Mouse (Mus musculus): ENCODE measurements at regions not wholly inside any gene's neighbourhood (a gene's known extent, or its start where the extent isn't known, plus 50 kb on each side); places are given as distances from the start of the nearest gene placed in this dataset.

GRCm38 (mm10) chr12:9199321-9199720, 169.5 kb downstream of the Ttc32 start:
- Histone ChIP-seq H3K9ac (ENCODE audit: insufficient read depth, low read depth) (no peak overlapping the region), H3K4me3 (replicated peaks in 1 of 3; ENCODE audit: low read depth in 2 of 3, low read length in 2 of 3, poor library complexity in 1 of 3) (no peak overlapping the region), H3K36me3 (replicated peaks in 1 of 2; ENCODE audit: control insufficient read depth in 1 of 2, insufficient read depth in 1 of 2, low read length in 1 of 2) (no peaks in the 10 kb centered on the region), H3K27me3 (replicated peaks) (no peaks in the 10 kb centered on the region), H3K79me2 (replicated peaks; ENCODE audit: control insufficient read depth, extremely low read depth, insufficient read depth, poor library complexity, severe bottlenecking) (no peaks in the 10 kb centered on the region), H3K4me1 (ENCODE audit: control insufficient read depth in 1 of 2, insufficient read depth in 2 of 2) (no peaks in the 10 kb centered on the region), H3K4me2 (ENCODE audit: insufficient read depth, low read depth, poor library complexity, severe bottlenecking) (no peak overlapping the region), H3K9me3 (replicated peaks; ENCODE audit: low read length) (no peaks in the 10 kb centered on the region), H3K27ac (ENCODE audit: insufficient read depth, low read depth) (no peak overlapping the region)
- in situ Hi-C loops (cut with MboI; ENCODE audit: low pct_ligation_motif_present, low pct_unique_long_range_greater_than_20kb, low sequenced_read_pairs) (no loop called here), dilution Hi-C loops (cut with MboI; ENCODE audit: extremely low pct_ligation_motif_present, extremely low pct_unique_long_range_greater_than_20kb, low sequenced_read_pairs) (no loop called here)
- TF ChIP-seq ELF1 (IDR thresholded peaks at IDR 0.05; ENCODE audit: low read depth, low read length) (no peak), KAT2A (IDR thresholded peaks at IDR 0.05; ENCODE audit: insufficient replicate concordance, low read length) (no peak), SIN3A (IDR thresholded peaks at IDR 0.05; ENCODE audit: low read length) (no peak), SMC3 (IDR thresholded peaks at IDR 0.05; ENCODE audit: low read depth, low read length) (no peak)
- DNase-seq (ENCODE audit: extremely low read depth) = no peak

- Histone ChIP-seq H3K79me2 (replicated peaks; ENCODE audit: control insufficient read depth, extremely low read depth, insufficient read depth, poor library complexity, severe bottlenecking) (no peaks in the 10 kb centered on the region), H3K36me3 (replicated peaks in 1 of 2; ENCODE audit: control insufficient read depth in 1 of 2, insufficient read depth in 1 of 2, low read length in 1 of 2) (no peaks in the 10 kb centered on the region), H3K4me2 (ENCODE audit: insufficient read depth, low read depth, poor library complexity, severe bottlenecking) (no peak overlapping the region), H3K4me1 (ENCODE audit: control insufficient read depth in 1 of 2, insufficient read depth in 2 of 2) (no peaks in the 10 kb centered on the region), H3K27me3 (replicated peaks) (no peaks in the 10 kb centered on the region), H3K9ac (ENCODE audit: insufficient read depth, low read depth) (no peak overlapping the region), H3K27ac (ENCODE audit: insufficient read depth, low read depth) (no peak overlapping the region), H3K4me3 (replicated peaks in 1 of 3; ENCODE audit: low read depth in 2 of 3, low read length in 2 of 3, poor library complexity in 1 of 3) (no peak overlapping the region), H3K9me3 (replicated peaks; ENCODE audit: low read length) (no peaks in the 10 kb centered on the region)
- dilution Hi-C loops (cut with MboI; ENCODE audit: extremely low pct_ligation_motif_present, extremely low pct_unique_long_range_greater_than_20kb, low sequenced_read_pairs) (no loop called here), in situ Hi-C loops (cut with MboI; ENCODE audit: low pct_ligation_motif_present, low pct_unique_long_range_greater_than_20kb, low sequenced_read_pairs) (no loop called here)
- DNase-seq (ENCODE audit: extremely low read depth) = no peak
- no peak for TF ChIP-seq HCFC1 (IDR thresholded peaks at IDR 0.05; ENCODE audit: low read depth, low read length)
- TF ChIP-seq TCF12 (IDR thresholded peaks at IDR 0.05; ENCODE audit: low read depth, low read length) = no peak
- no peak for TF ChIP-seq BHLHE40 (IDR thresholded peaks at IDR 0.05; ENCODE audit: low read depth, low read length)
- no peak for TF ChIP-seq MEF2A (IDR thresholded peaks at IDR 0.05; ENCODE audit: borderline replicate concordance, low read depth, low read length)
- no peak for TF ChIP-seq KAT2A (IDR thresholded peaks at IDR 0.05; ENCODE audit: insufficient replicate concordance, low read length)
These were observed 182.4 kb downstream of the Ttc32 start for GRCm38 (mm10) chr12:9212211-9212610.

GRCm38 (mm10) chr12:9224971-9225370, 195.2 kb downstream of the Ttc32 start:
- no peak overlapping the region for H3K4me2 ChIP-seq (ENCODE audit: insufficient read depth, low read depth, poor library complexity, severe bottlenecking)
- DNase-seq (ENCODE audit: extremely low read depth) = no peak
- H3K27me3 ChIP-seq (replicated peaks) = no peaks in the 10 kb centered on the region
- no peak overlapping the region for H3K4me3 ChIP-seq (replicated peaks in 1 of 3; ENCODE audit: low read depth in 2 of 3, low read length in 2 of 3, poor library complexity in 1 of 3)
- no peaks in the 10 kb centered on the region for H3K9me3 ChIP-seq (replicated peaks; ENCODE audit: low read length)
- TF ChIP-seq ZC3H11A (IDR thresholded peaks at IDR 0.05; ENCODE audit: low read depth, low read length) (no peak), ETS1 (conservative IDR thresholded peaks at IDR 0.05; ENCODE audit: low read depth, low read length) (no peak), UBTF (IDR thresholded peaks at IDR 0.05; ENCODE audit: low read depth, low read length) (no peak), NRF1 (IDR thresholded peaks at IDR 0.05; ENCODE audit: low read depth, low read length) (no peak), E2F4 (IDR thresholded peaks at IDR 0.05; ENCODE audit: insufficient replicate concordance, low read depth, low read length) (no peak), ZNF384 (IDR thresholded peaks at IDR 0.05; ENCODE audit: low read depth, low read length) (no peak), ELF1 (IDR thresholded peaks at IDR 0.05; ENCODE audit: low read depth, low read length) (no peak), USF1 (IDR thresholded peaks at IDR 0.05; ENCODE audit: low read depth, low read length) (no peak), RCOR1 (conservative IDR thresholded peaks at IDR 0.05; ENCODE audit: low read depth, low read length) (no peak), SIN3A (IDR thresholded peaks at IDR 0.05; ENCODE audit: low read length) (no peak), BHLHE40 (IDR thresholded peaks at IDR 0.05; ENCODE audit: low read depth, low read length) (no peak), POLR2A (IDR thresholded peaks at IDR 0.05; ENCODE audit: low read depth, low read length) (no peak), CHD2 (IDR thresholded peaks at IDR 0.05; ENCODE audit: low read length) (no peak), MEF2A (IDR thresholded peaks at IDR 0.05; ENCODE audit: borderline replicate concordance, low read depth, low read length) (no peak)
- H3K27ac ChIP-seq (ENCODE audit: insufficient read depth, low read depth) = no peak overlapping the region
- H3K9ac ChIP-seq (ENCODE audit: insufficient read depth, low read depth) = no peak overlapping the region
- H3K36me3 ChIP-seq (replicated peaks in 1 of 2; ENCODE audit: control insufficient read depth in 1 of 2, insufficient read depth in 1 of 2, low read length in 1 of 2) = no peaks in the 10 kb centered on the region
- no peaks in the 10 kb centered on the region for H3K79me2 ChIP-seq (replicated peaks; ENCODE audit: control insufficient read depth, extremely low read depth, insufficient read depth, poor library complexity, severe bottlenecking)
- H3K4me1 ChIP-seq (ENCODE audit: control insufficient read depth in 1 of 2, insufficient read depth in 2 of 2) = no peaks in the 10 kb centered on the region
- in situ Hi-C loops (cut with MboI; ENCODE audit: low pct_ligation_motif_present, low pct_unique_long_range_greater_than_20kb, low sequenced_read_pairs) = no loop called here
- dilution Hi-C loops (cut with MboI; ENCODE audit: extremely low pct_ligation_motif_present, extremely low pct_unique_long_range_greater_than_20kb, low sequenced_read_pairs) = no loop called here
